ENCODE assay signal across 8 mouse cellular contexts in the genomic region with DNA sequence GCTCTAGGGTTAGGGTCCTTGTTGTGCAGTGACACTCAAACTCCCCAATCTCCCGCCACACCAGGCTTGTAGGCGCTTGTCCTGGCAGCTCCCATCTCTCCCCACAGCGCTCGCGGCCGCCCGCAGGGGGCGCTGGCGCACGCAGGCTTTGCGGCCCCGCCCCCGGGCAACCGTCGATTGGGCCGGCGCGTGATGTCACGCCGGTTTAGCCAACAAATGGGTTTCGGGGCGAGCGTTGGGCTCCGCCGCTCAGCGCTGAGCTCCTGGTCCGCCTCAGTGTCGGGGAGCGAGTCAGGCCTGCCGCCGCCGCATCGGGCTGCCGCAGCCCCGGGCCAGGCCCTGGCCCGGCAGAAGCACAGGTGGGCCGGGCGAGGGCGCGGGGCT. TPM values are rescaled to one million over a fixed set of nuclear protein-coding genes. Genes with fewer than 3 reads are reported as not detected.
DNase-seq lines count a peak whose midpoint lies in the region; ATAC-seq and TF ChIP-seq lines count a peak whose summit lies in the region.

No protein-coding gene starts in this region.

- H3K36me3 ChIP-seq in embryonic facial prominence, embryonic 12.5 days = no peaks in the 10 kb centered on the region
- peaks cover 3% of the 10 kb centered on the region; the same call in 1 of the 2 replicates for H3K36me3 ChIP-seq in limb, embryonic 10.5 days
- no peaks in the 10 kb centered on the region; the same call in 1 of the 2 replicates for H3K36me3 ChIP-seq in midbrain, embryonic 13.5 days
- H3K36me3 ChIP-seq in small intestine, adult 2 months (ENCODE audit: control insufficient read depth, insufficient read depth, low read length) = peaks cover 2% of the 10 kb centered on the region; the same call in 1 of the 2 replicates

- peak; percentile 92; the same call in 1 of the 2 replicates for TF ChIP-seq POLR2A in small intestine, adult 2 months (IDR thresholded peaks at IDR 0.05; ENCODE audit: low read depth, low read length)

- peak overlapping the region; percentile 85 for H3K27ac ChIP-seq in embryonic facial prominence, embryonic 12.5 days
- peak overlapping the region; percentile 93 for H3K27ac ChIP-seq in limb, embryonic 10.5 days
- peak overlapping the region; percentile 88 for H3K27ac ChIP-seq in midbrain, embryonic 13.5 days
- peak overlapping the region; percentile 50 for H3K27ac ChIP-seq in small intestine, adult 2 months (ENCODE audit: insufficient read depth, low read depth, low read length)

- H3K27me3 ChIP-seq in embryonic facial prominence, embryonic 12.5 days = no peaks in the 10 kb centered on the region
- no peaks in the 10 kb centered on the region for H3K27me3 ChIP-seq in limb, embryonic 10.5 days (ENCODE audit: low read depth, poor library complexity, severe bottlenecking)
- no peaks in the 10 kb centered on the region for H3K27me3 ChIP-seq in midbrain, embryonic 13.5 days
- no peaks in the 10 kb centered on the region for H3K27me3 ChIP-seq in small intestine, adult 2 months (ENCODE audit: control insufficient read depth, insufficient read depth, low read length)

- ATAC-seq in embryonic facial prominence, embryonic 12.5 days (ENCODE audit: insufficient number of reproducible peaks, insufficient read depth, low FRiP score, low TSS enrichment) = peak; percentile 94
- ATAC-seq in midbrain, embryonic 13.5 days = peak; percentile 98

- H3K4me3 ChIP-seq in embryonic facial prominence, embryonic 12.5 days = peak overlapping the region; percentile 77
- H3K4me3 ChIP-seq in limb, embryonic 10.5 days = peak overlapping the region; percentile 99
- peak overlapping the region; percentile 91 for H3K4me3 ChIP-seq in midbrain, embryonic 13.5 days (replicated peaks)
- peak overlapping the region; percentile 81 for H3K4me3 ChIP-seq in small intestine, adult 2 months (ENCODE audit: low read depth, low read length)

- H3K4me1 ChIP-seq in embryonic facial prominence, embryonic 12.5 days = peaks cover 12% of the 10 kb centered on the region
- H3K4me1 ChIP-seq in limb, embryonic 10.5 days = peaks cover 17% of the 10 kb centered on the region
- H3K4me1 ChIP-seq in midbrain, embryonic 13.5 days (replicated peaks) = peaks cover 18% of the 10 kb centered on the region
- peaks cover 8% of the 10 kb centered on the region; the same call in 1 of the 2 replicates for H3K4me1 ChIP-seq in small intestine, adult 2 months (ENCODE audit: control insufficient read depth, insufficient read depth, insufficient read length, low read length)

- under 1% methylated on average over 35 of the region's 40 CpGs for WGBS in embryonic facial prominence, embryonic 12.5 days
- under 1% methylated on average over 40 of the region's 40 CpGs for WGBS in limb, embryonic 10.5 days
- 2% methylated on average over 40 of the region's 40 CpGs for WGBS in midbrain, embryonic 13.5 days
- 1% methylated on average over 40 of the region's 40 CpGs for WGBS in small intestine, adult 2 months

- peak overlapping the region; percentile 89 for H3K9ac ChIP-seq in embryonic facial prominence, embryonic 12.5 days
- H3K9ac ChIP-seq in midbrain, embryonic 13.5 days (replicated peaks) = peak overlapping the region; percentile 96

- peak; percentile 76 for DNase-seq in 3T3-L1 (ENCODE audit: low read depth, low spot score)
- peak; percentile 96 to 97 for DNase-seq in adrenal gland, postnatal 36 days
- peak; percentile 95 for DNase-seq in heart, adult 18-20 months
- DNase-seq in kidney, adult 18-20 months = peak; percentile 97
- peak; percentile 98 for DNase-seq in limb, embryonic 10.5 days (ENCODE audit: low spot score)

- TF ChIP-seq CTCF in small intestine, adult 2 months (IDR thresholded peaks at IDR 0.05; ENCODE audit: extremely low read depth, insufficient read length, insufficient replicate concordance, low read depth, low read length) = peak; percentile 97

- H3K9me3 ChIP-seq in embryonic facial prominence, embryonic 12.5 days = no peaks in the 10 kb centered on the region
- H3K9me3 ChIP-seq in limb, embryonic 10.5 days (replicated peaks) = no peaks in the 10 kb centered on the region
- H3K9me3 ChIP-seq in midbrain, embryonic 13.5 days = no peaks in the 10 kb centered on the region

- peak overlapping the region; percentile 53 for H3K4me2 ChIP-seq in embryonic facial prominence, embryonic 12.5 days (replicated peaks)
- peak overlapping the region; percentile 72 for H3K4me2 ChIP-seq in midbrain, embryonic 13.5 days (replicated peaks)

RNA-seq across cellular contexts. Expression of gene Fbxo34, which starts 22.1 kb away (rescaled TPM):
- total RNA-seq in adrenal gland, postnatal 36 days (2021) = 10 to 100 TPM; 27.5 to 38.2 TPM
- 23.5 and 26.5 TPM in 2 replicates for polyA plus RNA-seq in embryonic facial prominence, embryonic 12.5 days (2016; fragmentation: Nextera tagmentation; extraction: Ambion mirVana)
- 10 to 100 TPM; 11.9 to 12.7 TPM for total RNA-seq in heart, adult 18-20 months (2021)
- polyA plus RNA-seq in limb, embryonic 10.5 days (2016; fragmentation: Nextera tagmentation; extraction: Ambion mirVana) = 19.6 and 25.2 TPM in 2 replicates
- 24.9 and 26.6 TPM in 2 replicates for polyA plus RNA-seq in midbrain, embryonic 13.5 days (2015; fragmentation: Nextera tagmentation; extraction: Ambion mirVana)
- 11.7 and 33.1 TPM in 2 replicates for polyA plus RNA-seq in small intestine, adult 2 months (2012; rRNA removed)

RNA-seq across cellular contexts. Expression of gene Dlgap5, which starts 54.1 kb away (rescaled TPM):
- 1 to 10 TPM; 1.7 to 3.2 TPM for total RNA-seq in adrenal gland, postnatal 36 days (2021)
- 52.7 and 57.9 TPM in 2 replicates for polyA plus RNA-seq in embryonic facial prominence, embryonic 12.5 days (2016; fragmentation: Nextera tagmentation; extraction: Ambion mirVana)
- under 1 TPM; 0.37 to 0.62 TPM for total RNA-seq in heart, adult 18-20 months (2021)
- 80.6 and 83.3 TPM in 2 replicates for polyA plus RNA-seq in limb, embryonic 10.5 days (2016; fragmentation: Nextera tagmentation; extraction: Ambion mirVana)
- 20.1 and 21.1 TPM in 2 replicates for polyA plus RNA-seq in midbrain, embryonic 13.5 days (2015; fragmentation: Nextera tagmentation; extraction: Ambion mirVana)
- polyA plus RNA-seq in small intestine, adult 2 months (2012; rRNA removed) = 0.42 and 2.5 TPM in 2 replicates

Comparison
In these comparisons a context has a peak if more than half of its experiments do, and no peak if none do; other contexts are left out.
1. Peak in every context shown above with its lines: DNase-seq, ATAC-seq, H3K4me3 ChIP-seq and H3K27ac ChIP-seq.